Mouse (Mus musculus) ES-Bruce4 (cell line): ENCODE measurements at regions not wholly inside any gene's neighbourhood (a gene's known extent, or its start where the extent isn't known, plus 50 kb on each side); places are given as distances from the start of the nearest gene placed in this dataset.

ENCODE experiments used
- H3K27ac ChIP-seq: 2 replicates; pipeline ENCODE4 v1.5.1; 2012; ENCODE audit warnings: low read length, inconsistent platforms; ENCODE audit not compliant: insufficient read depth
- H3K27me3 ChIP-seq: 2 replicates; pipeline ENCODE4 v1.6.1; 2012; ENCODE audit warnings: mild to moderate bottlenecking, low read length, inconsistent platforms; ENCODE audit not compliant: control insufficient read depth, poor library complexity, insufficient read depth, severe bottlenecking
- H3K36me3 ChIP-seq: 2 replicates; pipeline ENCODE4 v1.6.1; 2012; ENCODE audit warnings: inconsistent platforms, mild to moderate bottlenecking, low read length, moderate library complexity; ENCODE audit not compliant: control insufficient read depth, poor library complexity, insufficient read depth, severe bottlenecking
- H3K4me1 ChIP-seq: one replicate; pipeline ENCODE4 v1.8.1; 2011; ENCODE audit warnings: low read length; ENCODE audit not compliant: control insufficient read depth, insufficient read depth
- H3K4me3 ChIP-seq: 2 replicates; pipeline ENCODE4 v1.5.1; 2011; ENCODE audit warnings: low read depth, mild to moderate bottlenecking, low read length
- H3K9ac ChIP-seq: 2 replicates; pipeline ENCODE4 v1.6.1; 2012; ENCODE audit warnings: low read depth, mild to moderate bottlenecking, inconsistent platforms; ENCODE audit not compliant: poor library complexity, severe bottlenecking
- H3K9me3 ChIP-seq: replicated peaks from 2 replicates; pipeline ENCODE4 v1.6.1; 2012; ENCODE audit warnings: mild to moderate bottlenecking, low read length, inconsistent platforms; ENCODE audit not compliant: control insufficient read depth, poor library complexity, insufficient read depth, severe bottlenecking
- CTCF ChIP-seq: IDR thresholded peaks from one replicate; pipeline ENCODE4 v1.8.1; 2011; ENCODE audit warnings: low read depth, low read length
- EP300 ChIP-seq: IDR thresholded peaks from 2 replicates; pipeline ENCODE4 v1.6.1; 2011; ENCODE audit warnings: low read depth, low read length; ENCODE audit not compliant: insufficient read depth
- POLR2A ChIP-seq: IDR thresholded peaks from one replicate; pipeline ENCODE4 v1.8.1; 2011; ENCODE audit warnings: low read length; ENCODE audit not compliant: insufficient read depth

DNA sequence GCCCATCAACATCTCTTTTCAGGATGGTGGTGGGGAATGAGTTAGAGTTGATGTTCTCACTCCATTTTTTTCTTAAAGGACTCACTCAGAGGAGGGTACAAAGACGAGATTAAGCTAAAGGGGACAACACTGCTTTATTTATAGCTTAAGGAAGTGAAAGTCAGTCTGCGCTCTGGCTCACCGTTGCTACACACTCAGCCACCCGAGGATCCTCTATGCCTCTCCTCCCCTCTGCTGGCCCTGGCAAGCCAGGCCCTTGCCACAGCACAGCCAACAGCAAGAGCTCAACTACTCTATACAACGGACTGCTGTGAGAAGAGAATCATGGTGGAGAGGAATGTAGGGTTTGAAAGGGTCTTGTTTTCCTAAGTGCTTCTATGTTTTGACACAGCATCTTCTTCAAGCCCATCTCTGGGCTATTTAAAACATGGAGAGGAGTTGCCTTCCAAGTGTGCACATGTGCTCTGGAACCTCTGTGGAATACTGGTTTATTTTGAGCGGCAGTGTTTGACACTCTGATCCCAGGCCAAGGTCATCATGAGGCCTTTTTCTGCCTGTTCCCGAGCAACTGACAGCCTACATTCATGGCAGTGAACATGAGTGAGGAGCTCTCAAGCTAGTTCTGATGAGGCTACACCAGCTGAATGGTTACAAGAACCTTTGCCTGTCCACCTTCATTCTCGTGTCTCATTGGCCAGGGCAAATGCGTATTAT, 291.9 kb upstream of the Klf4 start:
- Histone ChIP-seq H3K9me3 (no peaks in the 10 kb centered on the region), H3K27ac (no peak overlapping the region), H3K4me1 (no peaks in the 10 kb centered on the region), H3K9ac (no peak overlapping the region), H3K4me3 (no peak overlapping the region), H3K36me3 (no peaks in the 10 kb centered on the region), H3K27me3 (no peaks in the 10 kb centered on the region)
- TF ChIP-seq EP300 (no peak), CTCF (no peak), POLR2A (no peak)

DNA sequence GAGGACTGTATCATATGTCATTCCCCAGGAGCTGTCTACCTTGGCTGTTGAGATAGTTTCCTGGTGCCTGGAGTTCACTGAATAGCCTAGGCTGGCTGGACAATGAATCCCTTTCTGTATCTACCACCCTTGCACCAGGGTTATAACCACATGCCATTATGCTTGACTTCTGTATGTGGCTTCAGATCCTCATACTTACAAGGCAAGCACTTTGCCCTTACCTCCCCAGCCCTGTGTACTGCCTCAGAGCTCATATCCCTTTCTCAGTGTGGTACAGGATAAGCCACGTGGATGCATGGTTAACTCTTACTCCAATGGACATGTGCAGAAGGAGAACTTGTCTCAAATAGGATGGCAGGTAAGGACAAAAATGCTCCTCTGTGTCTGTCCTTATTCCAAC, 291.3 kb upstream of the Klf4 start:
- Histone ChIP-seq H3K9me3 (no peaks in the 10 kb centered on the region), H3K27ac (no peak overlapping the region), H3K36me3 (no peaks in the 10 kb centered on the region), H3K4me1 (no peaks in the 10 kb centered on the region), H3K9ac (no peak overlapping the region), H3K4me3 (no peak overlapping the region), H3K27me3 (no peaks in the 10 kb centered on the region)
- TF ChIP-seq POLR2A (no peak), CTCF (no peak)

DNA sequence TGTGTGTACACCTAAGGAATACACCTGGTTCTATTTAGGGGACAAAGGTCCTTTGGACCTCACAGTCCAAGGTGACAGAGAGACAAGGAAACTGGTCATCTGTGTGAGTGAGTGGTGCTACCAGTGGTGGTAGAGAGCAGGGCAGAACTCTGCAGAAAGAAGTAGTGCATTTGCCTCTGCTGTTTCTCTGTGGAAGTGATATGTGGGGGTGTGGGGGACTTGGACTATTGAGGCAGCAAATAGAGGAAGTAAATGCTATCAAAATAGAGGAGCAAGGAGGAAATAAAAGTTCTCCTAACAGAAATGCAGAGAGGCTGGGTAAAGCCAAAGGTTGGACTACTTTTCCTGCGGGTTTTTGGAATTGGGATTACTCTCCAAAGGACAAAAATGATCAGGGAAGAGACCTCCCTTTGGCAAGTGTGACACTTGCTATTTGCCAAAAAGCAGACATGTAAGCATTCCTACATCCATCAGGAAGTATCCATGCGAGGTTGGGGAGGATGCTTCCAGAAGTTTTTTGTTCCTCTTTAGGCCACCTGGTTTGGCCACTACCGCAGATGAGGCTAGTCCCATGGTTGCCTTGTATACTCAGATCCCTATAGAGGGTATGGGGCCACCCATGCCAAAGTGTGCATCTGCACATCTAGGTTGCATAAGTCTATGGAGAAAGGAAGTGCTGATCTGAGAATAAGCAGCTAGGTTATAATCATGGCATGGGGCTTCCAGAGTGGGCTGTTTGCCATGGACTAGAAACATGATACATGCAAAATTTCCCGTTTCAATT, 285.0 kb upstream of the Klf4 start:
- no peaks in the 10 kb centered on the region for H3K9me3 ChIP-seq

DNA sequence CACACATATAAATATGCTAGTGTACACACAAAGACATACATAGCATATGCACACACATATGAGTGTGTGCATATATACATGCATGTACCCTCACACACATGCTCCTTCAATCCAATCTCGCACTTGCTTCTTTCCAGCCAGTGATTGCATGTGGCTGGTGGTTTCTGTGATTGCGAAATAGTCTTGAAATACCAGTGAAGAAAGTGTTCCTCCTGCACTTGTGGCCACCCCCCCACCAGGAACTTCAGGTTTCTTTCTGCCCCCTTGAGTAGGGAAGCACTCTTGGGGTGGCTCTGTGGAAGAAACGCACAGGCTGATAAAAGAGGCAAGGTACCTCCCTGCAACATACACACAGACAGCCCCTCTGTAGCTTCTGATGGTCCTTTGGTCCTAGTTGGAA, 283.6 kb upstream of the Klf4 start:
- no peaks in the 10 kb centered on the region for H3K4me1 ChIP-seq
- no peak overlapping the region for H3K27ac ChIP-seq
- H3K9me3 ChIP-seq, result no peaks in the 10 kb centered on the region
- H3K36me3 ChIP-seq, result no peaks in the 10 kb centered on the region
- H3K4me3 ChIP-seq, result no peak overlapping the region
- no peak overlapping the region for H3K9ac ChIP-seq
- no peaks in the 10 kb centered on the region for H3K27me3 ChIP-seq
- TF ChIP-seq POLR2A, result no peak
- no peak for TF ChIP-seq CTCF
- no peak for TF ChIP-seq EP300

More for the DNA sequence above, 285.0 kb upstream of the Klf4 start:
- no peak overlapping the region for H3K27ac ChIP-seq
- no peak overlapping the region for H3K4me3 ChIP-seq
- no peaks in the 10 kb centered on the region for H3K36me3 ChIP-seq
- no peaks in the 10 kb centered on the region for H3K27me3 ChIP-seq
- no peak overlapping the region for H3K9ac ChIP-seq
- no peaks in the 10 kb centered on the region for H3K4me1 ChIP-seq
- no peak for TF ChIP-seq EP300
- no peak for TF ChIP-seq CTCF
- no peak for TF ChIP-seq POLR2A

DNA sequence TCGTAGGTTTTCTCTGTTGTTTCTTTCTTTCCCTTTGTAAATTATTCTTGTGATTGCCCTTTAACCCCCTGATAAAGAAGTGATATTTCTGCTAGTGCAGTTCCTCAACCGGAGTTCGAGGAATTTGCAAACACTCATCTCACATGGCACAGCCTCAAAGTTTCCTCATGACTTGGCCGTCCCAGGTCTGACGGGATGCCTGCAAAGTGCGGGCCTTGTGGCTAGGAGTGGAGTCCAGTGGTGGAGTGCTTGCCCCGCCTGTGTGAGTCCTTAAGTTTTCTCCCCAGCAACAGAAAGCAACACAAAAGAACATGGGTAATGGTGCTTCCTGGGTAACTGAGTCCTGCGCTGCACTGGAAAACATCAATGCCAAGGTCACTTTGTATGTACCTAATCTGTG, 280.6 kb upstream of the Klf4 start:
- Histone ChIP-seq H3K4me1 (no peaks in the 10 kb centered on the region), H3K36me3 (no peaks in the 10 kb centered on the region), H3K9ac (no peak overlapping the region), H3K27me3 (no peaks in the 10 kb centered on the region), H3K27ac (no peak overlapping the region), H3K9me3 (no peaks in the 10 kb centered on the region), H3K4me3 (no peak overlapping the region)
- TF ChIP-seq POLR2A (no peak), CTCF (no peak)

DNA sequence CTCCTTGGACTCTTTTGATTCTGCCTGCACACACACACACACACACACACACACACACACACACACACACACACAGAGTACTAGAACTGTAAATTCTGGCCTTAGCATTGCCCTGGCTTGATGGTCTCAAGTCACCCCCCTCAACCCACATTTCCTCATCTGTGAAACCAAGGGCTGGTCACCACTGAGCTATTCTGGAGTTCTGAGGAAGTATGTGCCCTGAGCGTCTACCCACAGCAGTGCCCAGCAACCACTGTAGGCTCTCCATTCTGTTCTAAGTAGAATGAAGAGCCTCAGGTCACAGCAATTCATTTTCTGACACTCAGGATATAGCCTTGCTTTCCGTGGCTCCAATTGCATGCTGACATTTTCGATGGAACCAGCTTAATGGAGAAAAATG, 279.4 kb upstream of the Klf4 start:
- Histone ChIP-seq H3K27ac (no peak overlapping the region), H3K9ac (no peak overlapping the region), H3K4me3 (no peak overlapping the region), H3K4me1 (no peaks in the 10 kb centered on the region), H3K9me3 (no peaks in the 10 kb centered on the region), H3K27me3 (no peaks in the 10 kb centered on the region), H3K36me3 (no peaks in the 10 kb centered on the region)
- no peak for TF ChIP-seq POLR2A
- no peak for TF ChIP-seq EP300
- no peak for TF ChIP-seq CTCF
